Mouse (Mus musculus): ENCODE measurements at regions not wholly inside any gene's neighbourhood (a gene's known extent, or its start where the extent isn't known, plus 50 kb on each side); places are given as distances from the start of the nearest gene placed in this dataset.

DNA sequence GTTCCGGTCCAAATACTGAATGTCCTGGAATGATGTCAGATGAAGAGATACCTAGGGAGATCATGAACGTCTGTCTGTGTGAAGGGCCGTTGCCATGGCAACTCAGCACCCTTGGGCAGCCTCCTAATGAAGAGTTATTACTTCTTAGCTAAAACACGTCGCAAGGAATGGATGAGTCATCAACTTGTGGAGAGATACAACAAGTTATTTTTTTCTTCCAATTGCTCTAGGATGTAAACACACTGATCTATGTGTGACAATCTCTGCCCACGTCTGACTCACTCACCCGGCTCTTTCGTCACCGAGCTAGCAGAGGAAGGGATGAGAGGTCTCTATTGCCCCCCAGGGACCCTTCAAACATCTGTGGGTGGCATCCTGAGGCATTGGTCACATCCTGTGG, 225.7 kb downstream of the Sipa1l2 start:
- H3K4me1 ChIP-seq = no peaks in the 10 kb centered on the region
- TF ChIP-seq FLI1 (IDR thresholded peaks at IDR 0.05; ENCODE audit: low read length) (no peak), GATA1 (IDR thresholded peaks at IDR 0.05; ENCODE audit: borderline replicate concordance, low read length) (no peak)
- no peaks in the 10 kb centered on the region for H3K9me3 ChIP-seq
- H3K36me3 ChIP-seq (replicated peaks; ENCODE audit: low read length) = no peaks in the 10 kb centered on the region
- H3K4me3 ChIP-seq (replicated peaks) = no peak overlapping the region
- H3K27me3 ChIP-seq (replicated peaks) = peaks cover 1% of the 10 kb centered on the region

DNA sequence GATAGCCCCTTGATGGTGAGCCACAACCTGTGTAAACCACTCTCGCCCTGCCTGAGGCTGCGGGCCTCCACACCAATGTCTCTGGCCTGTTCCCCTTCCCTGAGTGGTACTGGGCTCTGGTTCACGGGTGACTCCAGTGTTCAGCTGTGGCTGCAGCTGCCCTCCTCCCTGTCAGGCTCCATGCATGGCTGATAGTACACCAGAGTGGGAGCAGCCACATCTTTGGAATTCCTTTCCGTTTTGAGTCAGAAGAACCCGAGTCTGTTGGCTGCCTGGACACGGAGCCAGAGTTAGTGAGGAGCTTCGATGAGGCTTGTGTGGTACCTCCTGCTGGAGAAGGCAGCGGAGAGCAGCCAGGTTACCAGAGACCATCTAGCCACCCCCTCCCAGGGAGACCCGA, 227.1 kb downstream of the Sipa1l2 start:
- TF ChIP-seq FLI1 (IDR thresholded peaks at IDR 0.05; ENCODE audit: low read length) (no peak), GATA1 (IDR thresholded peaks at IDR 0.05; ENCODE audit: borderline replicate concordance, low read length) (no peak)
- Histone ChIP-seq H3K4me3 (replicated peaks) (no peak overlapping the region), H3K27me3 (replicated peaks) (peaks cover 1% of the 10 kb centered on the region), H3K4me1 (no peaks in the 10 kb centered on the region), H3K36me3 (replicated peaks; ENCODE audit: low read length) (no peaks in the 10 kb centered on the region), H3K9me3 (no peaks in the 10 kb centered on the region)

- Histone ChIP-seq H3K9me3 (no peaks in the 10 kb centered on the region), H3K36me3 (replicated peaks; ENCODE audit: low read length) (no peaks in the 10 kb centered on the region), H3K4me3 (replicated peaks) (no peak overlapping the region), H3K4me1 (no peaks in the 10 kb centered on the region), H3K27me3 (replicated peaks) (peaks cover 1% of the 10 kb centered on the region)
- no peak for TF ChIP-seq FLI1 (IDR thresholded peaks at IDR 0.05; ENCODE audit: low read length)
- no peak for TF ChIP-seq GATA1 (IDR thresholded peaks at IDR 0.05; ENCODE audit: borderline replicate concordance, low read length)
These were observed 228.0 kb downstream of the Sipa1l2 start for GRCm38 (mm10) chr8:125341606-125342005.

GRCm38 (mm10) chr8:125338222-125338621, 231.4 kb downstream of the Sipa1l2 start:
- no peak for TF ChIP-seq GATA1 (IDR thresholded peaks at IDR 0.05; ENCODE audit: borderline replicate concordance, low read length)
- no peak for TF ChIP-seq FLI1 (IDR thresholded peaks at IDR 0.05; ENCODE audit: low read length)
- no peaks in the 10 kb centered on the region for H3K36me3 ChIP-seq (replicated peaks; ENCODE audit: low read length)
- H3K4me3 ChIP-seq (replicated peaks) = no peak overlapping the region
- no peaks in the 10 kb centered on the region for H3K4me1 ChIP-seq
- peaks cover 1% of the 10 kb centered on the region for H3K27me3 ChIP-seq (replicated peaks)
- H3K9me3 ChIP-seq = peaks cover 7% of the 10 kb centered on the region; the same call in 1 of the 2 replicates

GRCm38 (mm10) chr8:125337444-125338077, 232.0 kb downstream of the Sipa1l2 start:
- H3K27me3 ChIP-seq (replicated peaks) = peaks cover 1% of the 10 kb centered on the region
- H3K9me3 ChIP-seq = peaks cover 7% of the 10 kb centered on the region; the same call in 1 of the 2 replicates
- no peaks in the 10 kb centered on the region for H3K4me1 ChIP-seq
- no peak overlapping the region for H3K4me3 ChIP-seq (replicated peaks)
- H3K36me3 ChIP-seq (replicated peaks; ENCODE audit: low read length) = no peaks in the 10 kb centered on the region
- TF ChIP-seq FLI1 (IDR thresholded peaks at IDR 0.05; ENCODE audit: low read length) (no peak), GATA1 (IDR thresholded peaks at IDR 0.05; ENCODE audit: borderline replicate concordance, low read length) (no peak)

GRCm38 (mm10) chr8:125336799-125337198, 232.8 kb downstream of the Sipa1l2 start:
- Histone ChIP-seq H3K36me3 (replicated peaks; ENCODE audit: low read length) (no peaks in the 10 kb centered on the region), H3K9me3 (peaks cover 9% of the 10 kb centered on the region; the same call in 1 of the 2 replicates), H3K4me1 (no peaks in the 10 kb centered on the region)

GRCm38 (mm10) chr8:125335575-125336370, 233.8 kb downstream of the Sipa1l2 start:
- H3K9me3 ChIP-seq = peaks cover 10% of the 10 kb centered on the region; the same call in 1 of the 2 replicates
- no peaks in the 10 kb centered on the region for H3K36me3 ChIP-seq (replicated peaks; ENCODE audit: low read length)
- H3K4me1 ChIP-seq = no peaks in the 10 kb centered on the region
- no peaks in the 10 kb centered on the region for H3K27me3 ChIP-seq (replicated peaks)
- TF ChIP-seq FLI1 (IDR thresholded peaks at IDR 0.05; ENCODE audit: low read length) (no peak), GATA1 (IDR thresholded peaks at IDR 0.05; ENCODE audit: borderline replicate concordance, low read length) (no peak)
- no peak overlapping the region for H3K4me3 ChIP-seq (replicated peaks)

More at GRCm38 (mm10) chr8:125336799-125337198, 232.8 kb downstream of the Sipa1l2 start:
- Histone ChIP-seq H3K4me3 (replicated peaks) (no peak overlapping the region), H3K27me3 (replicated peaks) (no peaks in the 10 kb centered on the region)
- TF ChIP-seq GATA1 (IDR thresholded peaks at IDR 0.05; ENCODE audit: borderline replicate concordance, low read length) (no peak), FLI1 (IDR thresholded peaks at IDR 0.05; ENCODE audit: low read length) (no peak)

DNA sequence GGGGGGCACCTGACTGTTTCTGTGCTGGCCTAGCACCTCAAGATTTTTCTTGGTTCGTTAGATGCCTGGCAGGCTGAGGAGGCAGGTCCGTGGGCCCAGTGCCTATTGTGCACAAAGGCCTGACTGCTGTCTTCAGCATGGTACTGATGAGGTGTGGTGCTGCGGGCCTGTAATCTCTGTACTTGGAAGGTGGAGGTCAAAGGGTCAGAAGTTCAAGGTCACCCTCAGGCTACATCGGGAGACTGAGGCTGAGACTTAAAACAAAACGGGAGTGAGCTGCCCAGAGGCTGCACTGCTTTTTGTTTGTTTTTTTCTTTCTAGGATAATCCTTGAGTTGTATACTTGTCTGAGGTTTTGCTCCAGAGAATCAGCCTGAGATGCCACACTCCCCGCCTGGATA, 234.4 kb downstream of the Sipa1l2 start:
- H3K36me3 ChIP-seq (replicated peaks; ENCODE audit: low read length) = no peaks in the 10 kb centered on the region
- peaks cover 16% of the 10 kb centered on the region; the same call in 1 of the 2 replicates for H3K9me3 ChIP-seq
- H3K27me3 ChIP-seq (replicated peaks) = no peaks in the 10 kb centered on the region
- H3K4me3 ChIP-seq (replicated peaks) = no peak overlapping the region
- TF ChIP-seq GATA1 (IDR thresholded peaks at IDR 0.05; ENCODE audit: borderline replicate concordance, low read length) (no peak), FLI1 (IDR thresholded peaks at IDR 0.05; ENCODE audit: low read length) (no peak)
- H3K4me1 ChIP-seq = no peaks in the 10 kb centered on the region

DNA sequence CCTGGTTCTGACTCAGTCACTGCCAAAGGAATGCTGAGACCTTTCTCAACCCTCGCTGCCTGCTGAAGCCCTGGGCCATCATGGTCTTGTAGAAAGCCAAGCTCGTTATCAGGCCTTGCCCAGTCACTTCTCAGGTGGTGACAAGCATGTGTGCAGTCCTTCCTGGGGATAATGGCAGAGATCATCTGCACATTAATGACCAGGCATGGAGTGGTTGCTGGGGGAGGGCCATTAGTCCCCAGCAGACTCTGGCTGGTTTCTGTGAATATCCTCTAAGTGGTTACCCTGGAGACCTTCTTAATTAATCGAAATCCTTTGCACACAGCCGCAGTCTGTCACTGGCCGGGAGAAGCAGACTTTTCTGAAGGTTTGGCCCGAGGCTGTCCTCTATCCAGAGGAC, 239.0 kb downstream of the Sipa1l2 start:
- H3K4me1 ChIP-seq = no peaks in the 10 kb centered on the region
- H3K9me3 ChIP-seq = peaks cover 23% of the 10 kb centered on the region
- H3K36me3 ChIP-seq (replicated peaks; ENCODE audit: low read length) = no peaks in the 10 kb centered on the region
- H3K27me3 ChIP-seq (replicated peaks) = peaks cover 1% of the 10 kb centered on the region
- no peak overlapping the region for H3K4me3 ChIP-seq (replicated peaks)
- TF ChIP-seq FLI1 (IDR thresholded peaks at IDR 0.05; ENCODE audit: low read length) (no peak), GATA1 (IDR thresholded peaks at IDR 0.05; ENCODE audit: borderline replicate concordance, low read length) (no peak)

GRCm38 (mm10) chr8:125328650-125329049, 241.0 kb downstream of the Sipa1l2 start:
- no peak overlapping the region for H3K4me3 ChIP-seq (replicated peaks)
- no peaks in the 10 kb centered on the region for H3K36me3 ChIP-seq (replicated peaks; ENCODE audit: low read length)
- H3K4me1 ChIP-seq = no peaks in the 10 kb centered on the region
- H3K27me3 ChIP-seq (replicated peaks) = peaks cover 1% of the 10 kb centered on the region
- H3K9me3 ChIP-seq = peaks cover 21% of the 10 kb centered on the region
- no peak for TF ChIP-seq FLI1 (IDR thresholded peaks at IDR 0.05; ENCODE audit: low read length)
- TF ChIP-seq GATA1 (IDR thresholded peaks at IDR 0.05; ENCODE audit: borderline replicate concordance, low read length) = no peak

Data from megakaryocyte, embryonic 14.5 days (primary cell).